Mouse (Mus musculus) embryonic facial prominence, embryonic 15.5 days (tissue): ENCODE measurements around the gene Enoph1. TPM values are rescaled to one million over a fixed set of nuclear protein-coding genes. Genes with fewer than 3 reads are reported as not detected.

Experiments used
- ATAC-seq: fragments of 200-750 bp; cut with Nextera tagmentation; 2 replicates; pipeline ENCODE4 v1.8.0; 2017; ENCODE audit warnings: low read depth, moderate TSS enrichment; ENCODE audit not compliant: insufficient number of reproducible peaks, low FRiP score, low TSS enrichment
- H3K27ac ChIP-seq: fragments of 300-500 bp; sonication (generic); replicated peaks from 2 replicates; pipeline ENCODE4 v1.5.1; 2015; ENCODE audit warnings: mild to moderate bottlenecking, inconsistent platforms
- H3K27me3 ChIP-seq: fragments of 300-500 bp; sonication (generic); 2 replicates; pipeline ENCODE4 v1.6.1; 2015; ENCODE audit warnings: inconsistent platforms
- H3K36me3 ChIP-seq: fragments of 300-500 bp; sonication (generic); 2 replicates; pipeline ENCODE4 v1.6.1; 2015; ENCODE audit warnings: mild to moderate bottlenecking, inconsistent platforms
- H3K4me1 ChIP-seq: fragments of 300-500 bp; sonication (generic); 2 replicates; pipeline ENCODE4 v1.6.1; 2015; ENCODE audit warnings: inconsistent platforms
- H3K4me2 ChIP-seq: fragments of 300-500 bp; sonication (generic); replicated peaks from 2 replicates; pipeline ENCODE4 v1.6.1; 2015; ENCODE audit warnings: mild to moderate bottlenecking, inconsistent platforms
- H3K4me3 ChIP-seq: fragments of 300-500 bp; sonication (generic); replicated peaks from 2 replicates; pipeline ENCODE4 v1.5.1; 2015; ENCODE audit warnings: mild to moderate bottlenecking, inconsistent platforms
- H3K9ac ChIP-seq: fragments of 300-500 bp; sonication (generic); 2 replicates; pipeline ENCODE4 v1.6.1; 2015; ENCODE audit warnings: inconsistent platforms
- H3K9me3 ChIP-seq: fragments of 300-500 bp; sonication (generic); replicated peaks from 2 replicates; pipeline ENCODE4 v1.6.1; 2016; ENCODE audit warnings: inconsistent platforms
- WGBS: fragments of 180-500 bp; shearing (Covaris S2); methylation state at CpG from one replicate; pipeline ENCODE4 v1.1.7; 2015; 5-methylcytosine and 5-hydroxymethylcytosine counted together
- polyA plus RNA-seq: library from polyadenylated mRNA; unstranded; fragments of >200 nt; fragmentation: Nextera tagmentation; extraction: Ambion mirVana; gene quantifications from 2 replicates; pipeline ENCODE4 v1.2.1, GENCODE M21; 2015

The Enoph1 gene
- polyA plus RNA-seq, 1 experiment from 2014 or later, result 41.9 TPM

DNA sequence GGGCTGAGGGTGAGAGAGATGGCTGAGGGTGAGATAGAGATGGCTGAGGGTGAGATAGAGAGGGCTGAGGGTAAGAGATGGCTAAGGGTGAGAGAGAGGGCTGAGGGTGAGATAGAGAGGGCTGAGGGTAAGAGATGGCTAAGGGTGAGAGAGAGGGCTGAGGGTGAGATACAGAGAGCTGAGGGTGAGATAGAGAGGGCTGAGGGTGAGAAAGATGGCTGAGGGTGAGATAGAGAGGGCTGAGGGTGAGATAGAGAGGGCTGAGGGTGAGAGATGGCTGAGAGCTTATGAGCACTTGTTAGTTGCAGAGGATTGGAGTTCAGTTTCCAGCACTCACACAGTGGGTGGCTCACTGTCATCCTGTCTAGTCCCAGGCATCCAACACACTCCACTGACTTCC, 19.7 kb upstream of the Enoph1 start:
- H3K27ac ChIP-seq, result no peak overlapping the region
- no peaks in the 10 kb centered on the region for H3K27me3 ChIP-seq
- H3K9me3 ChIP-seq, result no peaks in the 10 kb centered on the region
- H3K9ac ChIP-seq, result no peak overlapping the region
- ATAC-seq, result no peak
- H3K4me3 ChIP-seq, result no peak overlapping the region
- no peak overlapping the region for H3K4me2 ChIP-seq
- no peaks in the 10 kb centered on the region for H3K36me3 ChIP-seq
- no peaks in the 10 kb centered on the region for H3K4me1 ChIP-seq

DNA sequence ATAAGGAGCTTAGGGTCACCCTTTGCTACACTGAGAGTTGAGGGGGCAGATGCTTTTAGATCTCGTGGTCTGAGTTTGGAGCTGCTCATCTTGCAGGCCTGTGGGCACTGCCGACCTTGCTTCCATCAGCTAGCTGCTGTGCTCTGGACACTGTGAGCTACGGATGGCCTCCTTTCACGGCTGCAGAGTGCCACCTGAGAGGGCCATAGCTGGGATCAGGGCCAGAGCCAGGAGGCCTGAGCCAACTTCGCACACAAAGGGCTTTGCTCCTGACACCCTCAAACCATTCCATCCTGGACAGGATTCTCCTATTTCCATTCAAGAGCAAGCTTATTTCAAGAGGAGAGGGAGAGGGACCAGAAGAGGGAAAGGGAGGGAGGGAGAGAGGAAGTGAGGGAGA, 15.4 kb upstream of the Enoph1 start:
- no peak overlapping the region for H3K9ac ChIP-seq
- H3K27me3 ChIP-seq, result no peaks in the 10 kb centered on the region
- ATAC-seq, result no peak
- no peak overlapping the region for H3K27ac ChIP-seq
- no peaks in the 10 kb centered on the region for H3K36me3 ChIP-seq
- 59% methylated on average over 5 of the region's 5 CpGs for WGBS
- H3K9me3 ChIP-seq, result no peaks in the 10 kb centered on the region
- no peaks in the 10 kb centered on the region for H3K4me1 ChIP-seq
- H3K4me2 ChIP-seq, result no peak overlapping the region
- H3K4me3 ChIP-seq, result no peak overlapping the region

DNA sequence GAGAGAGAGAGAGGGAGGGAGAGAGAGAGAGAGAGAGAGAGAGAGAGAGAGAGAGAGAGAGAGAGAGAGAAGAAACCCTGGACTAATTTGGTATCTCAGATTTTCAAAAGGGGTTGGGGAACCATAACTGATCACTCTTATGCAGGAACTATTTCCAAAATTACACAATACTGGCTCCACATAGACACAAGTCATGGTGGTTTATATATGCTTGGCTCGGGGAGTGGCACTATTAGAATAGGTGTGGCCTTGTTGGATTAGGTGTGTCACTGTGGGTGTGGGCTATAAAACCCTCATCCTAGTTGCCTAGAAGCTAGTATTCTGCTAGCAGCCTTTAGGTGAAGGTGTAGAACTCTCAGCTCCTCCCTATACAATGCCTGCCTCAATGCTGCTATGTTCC, 14.9 kb upstream of the Enoph1 start:
- no peaks in the 10 kb centered on the region for H3K27me3 ChIP-seq
- H3K27ac ChIP-seq, result no peak overlapping the region
- H3K4me2 ChIP-seq, result no peak overlapping the region
- no peaks in the 10 kb centered on the region for H3K36me3 ChIP-seq
- H3K4me1 ChIP-seq, result no peaks in the 10 kb centered on the region
- H3K9me3 ChIP-seq, result no peaks in the 10 kb centered on the region
- WGBS, result 78% methylated on average over 1 of the region's 1 CpGs
- no peak overlapping the region for H3K9ac ChIP-seq
- ATAC-seq, result no peak
- H3K4me3 ChIP-seq, result no peak overlapping the region

DNA sequence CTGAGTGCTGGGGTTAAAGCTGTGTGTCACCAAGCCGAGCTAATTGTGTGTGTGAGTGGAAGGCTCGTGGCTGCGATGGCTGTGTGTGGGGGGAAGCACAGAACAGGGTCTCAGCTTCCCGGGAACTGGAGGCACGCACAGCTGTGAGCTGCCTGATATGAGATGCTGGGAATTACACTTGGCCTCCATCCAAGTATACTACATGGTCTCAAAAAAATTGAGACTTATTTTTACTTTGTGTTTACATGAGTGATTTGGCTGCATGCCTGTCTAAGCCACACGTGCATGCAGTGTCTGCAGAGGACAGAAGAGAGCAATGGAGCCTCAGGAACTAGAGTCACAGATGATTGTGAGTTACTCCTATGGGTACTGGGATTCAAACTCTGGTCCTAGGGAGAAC, 9.7 kb upstream of the Enoph1 start:
- Histone ChIP-seq H3K4me2 (no peak overlapping the region), H3K36me3 (peaks cover 29% of the 10 kb centered on the region), H3K4me1 (peaks cover 7% of the 10 kb centered on the region; the same call in 1 of the 2 replicates), H3K27ac (peak overlapping the region; percentile 44; the same call in 1 of the 2 replicates), H3K9me3 (no peaks in the 10 kb centered on the region), H3K9ac (no peak overlapping the region), H3K27me3 (no peaks in the 10 kb centered on the region), H3K4me3 (no peak overlapping the region)
- WGBS, result 10% methylated on average over 6 of the region's 6 CpGs
- ATAC-seq, result peak; percentile 65

GRCm38 (mm10) chr5:100032107-100032506, 7.7 kb upstream of the Enoph1 start:
- Histone ChIP-seq H3K9ac (no peak overlapping the region), H3K36me3 (peaks cover 35% of the 10 kb centered on the region), H3K4me1 (peaks cover 21% of the 10 kb centered on the region), H3K4me2 (no peak overlapping the region), H3K9me3 (no peaks in the 10 kb centered on the region), H3K27ac (no peak overlapping the region), H3K27me3 (no peaks in the 10 kb centered on the region), H3K4me3 (no peak overlapping the region)
- ATAC-seq, result 0 out of 2 replicates have a peak, but pooled peaks have one; percentile 42
- 90% methylated on average over 2 of the region's 2 CpGs for WGBS

- ATAC-seq, result no peak
- no peaks in the 10 kb centered on the region for H3K27me3 ChIP-seq
- peaks cover 26% of the 10 kb centered on the region for H3K4me1 ChIP-seq
- H3K9me3 ChIP-seq, result no peaks in the 10 kb centered on the region
- no peak overlapping the region for H3K27ac ChIP-seq
- no peak overlapping the region for H3K4me3 ChIP-seq
- H3K36me3 ChIP-seq, result peaks cover 35% of the 10 kb centered on the region
- WGBS, result 71% methylated on average over 3 of the region's 3 CpGs
- H3K4me2 ChIP-seq, result no peak overlapping the region
- H3K9ac ChIP-seq, result no peak overlapping the region
Observed at GRCm38 (mm10) chr5:100032646-100033045, 7.1 kb upstream of the Enoph1 start.

DNA sequence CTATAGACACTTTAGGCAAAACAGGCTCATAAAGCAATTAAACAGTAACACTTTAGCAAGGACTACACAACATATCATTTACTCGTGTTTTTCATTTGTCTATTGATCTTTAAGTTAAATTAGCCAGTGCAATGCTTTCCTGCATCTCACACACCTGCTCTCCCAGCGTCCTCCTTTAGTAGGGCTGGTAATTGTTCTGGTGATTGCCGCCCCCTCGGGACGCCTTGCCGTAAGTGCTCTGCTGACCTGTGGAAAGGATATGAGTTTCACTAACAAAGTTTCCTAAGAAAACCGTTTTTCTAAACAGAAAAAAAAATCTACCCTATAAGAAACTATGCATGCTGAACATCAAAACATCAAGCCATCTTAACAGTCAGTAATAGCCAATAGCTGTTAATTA, 3.8 kb upstream of the Enoph1 start:
- 27% methylated on average over 7 of the region's 7 CpGs for WGBS
- Histone ChIP-seq H3K27ac (no peak overlapping the region), H3K4me1 (peaks cover 30% of the 10 kb centered on the region), H3K4me2 (peak overlapping the region; percentile 83), H3K36me3 (peaks cover 35% of the 10 kb centered on the region), H3K9ac (no peak overlapping the region), H3K4me3 (peak overlapping the region; percentile 98), H3K27me3 (no peaks in the 10 kb centered on the region), H3K9me3 (no peaks in the 10 kb centered on the region)
- no peak for ATAC-seq

DNA sequence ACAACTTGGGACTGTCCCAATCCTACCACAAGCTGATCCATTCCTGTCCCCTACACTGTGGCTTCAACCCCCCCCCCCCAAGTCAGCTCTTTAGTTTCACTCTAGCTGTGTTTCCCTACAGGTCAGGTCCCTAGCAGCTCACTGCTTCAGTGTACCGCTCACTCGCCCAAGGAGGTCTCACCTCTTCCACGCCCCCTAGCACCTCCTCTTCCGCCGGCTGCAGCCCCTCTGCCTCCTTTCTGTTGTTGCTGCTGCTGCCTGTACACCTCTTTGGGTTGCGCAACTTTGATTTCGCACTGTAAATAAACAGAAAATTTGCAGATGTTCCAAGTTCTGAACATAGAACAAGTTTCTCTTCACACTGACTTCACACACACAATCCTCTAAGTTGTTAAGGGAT, 3.1 kb upstream of the Enoph1 start:
- H3K9me3 ChIP-seq, result no peaks in the 10 kb centered on the region
- no peak for ATAC-seq
- peak overlapping the region; percentile 98; the same call in 1 of the 2 replicates for H3K9ac ChIP-seq
- H3K27ac ChIP-seq, result no peak overlapping the region
- H3K4me2 ChIP-seq, result peak overlapping the region; percentile 83
- no peaks in the 10 kb centered on the region for H3K27me3 ChIP-seq
- peaks cover 35% of the 10 kb centered on the region for H3K36me3 ChIP-seq
- H3K4me3 ChIP-seq, result peak overlapping the region; percentile 98
- WGBS, result 11% methylated on average over 7 of the region's 7 CpGs
- H3K4me1 ChIP-seq, result peaks cover 30% of the 10 kb centered on the region

GRCm38 (mm10) chr5:100037965-100038713, 1.6 kb upstream of the Enoph1 start:
- H3K36me3 ChIP-seq, result peaks cover 23% of the 10 kb centered on the region
- H3K27ac ChIP-seq, result peak overlapping the region; percentile 99
- no peaks in the 10 kb centered on the region for H3K9me3 ChIP-seq
- H3K27me3 ChIP-seq, result no peaks in the 10 kb centered on the region
- peaks cover 30% of the 10 kb centered on the region for H3K4me1 ChIP-seq
- peak overlapping the region; percentile 83 for H3K4me2 ChIP-seq
- peak; percentile 40 for ATAC-seq
- H3K4me3 ChIP-seq, result peak overlapping the region; percentile 98
- H3K9ac ChIP-seq, result peak overlapping the region; percentile 98
- WGBS, result 1% methylated on average over 43 of the region's 45 CpGs

GRCm38 (mm10) chr5:100038714-100039601, 827 bp upstream of the Enoph1 start:
- peak overlapping the region; percentile 83 for H3K4me2 ChIP-seq
- under 1% methylated on average over 98 of the region's 113 CpGs for WGBS
- peak overlapping the region; percentile 98 for H3K4me3 ChIP-seq
- no peaks in the 10 kb centered on the region for H3K9me3 ChIP-seq
- no peaks in the 10 kb centered on the region for H3K27me3 ChIP-seq
- peak overlapping the region; percentile 98 for H3K9ac ChIP-seq
- H3K4me1 ChIP-seq, result peaks cover 32% of the 10 kb centered on the region
- peak; percentile 84 for ATAC-seq
- peaks cover 16% of the 10 kb centered on the region for H3K36me3 ChIP-seq
- peak overlapping the region; percentile 99 for H3K27ac ChIP-seq

DNA sequence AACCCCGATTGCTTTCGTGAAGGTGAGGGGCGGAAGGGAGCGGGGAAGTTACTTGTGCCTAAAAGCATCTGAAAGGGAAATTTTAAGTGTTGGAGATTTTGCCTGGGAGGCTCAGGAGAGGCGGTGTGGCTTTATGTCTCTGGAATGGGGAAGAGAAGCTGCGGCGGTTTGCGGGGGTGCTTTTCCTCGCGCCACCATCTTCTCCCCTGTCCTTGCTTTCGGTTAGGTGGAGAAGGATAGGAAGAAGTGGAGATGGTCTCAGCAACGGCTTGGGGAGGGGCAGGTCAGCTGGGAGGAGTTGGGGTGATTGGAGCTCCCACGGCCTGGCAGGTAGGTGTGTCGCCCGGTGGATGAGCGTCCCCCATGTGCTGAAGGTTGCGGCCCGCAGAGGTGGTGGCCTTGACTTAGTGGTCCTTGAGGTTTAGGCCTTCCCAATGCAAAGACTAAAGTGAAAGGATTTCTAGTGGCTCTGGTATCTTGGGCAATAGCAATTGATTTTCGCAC, 548 bp downstream of the Enoph1 start:
- peak overlapping the region; percentile 99 for H3K27ac ChIP-seq
- peaks cover 5% of the 10 kb centered on the region for H3K36me3 ChIP-seq
- no peaks in the 10 kb centered on the region for H3K9me3 ChIP-seq
- H3K4me2 ChIP-seq, result peak overlapping the region; percentile 83
- peak overlapping the region; percentile 98 for H3K4me3 ChIP-seq
- ATAC-seq, result no peak
- H3K4me1 ChIP-seq, result peaks cover 34% of the 10 kb centered on the region
- peak overlapping the region; percentile 80 for H3K9ac ChIP-seq
- WGBS, result under 1% methylated on average over 19 of the region's 19 CpGs
- H3K27me3 ChIP-seq, result no peaks in the 10 kb centered on the region
